Mouse (Mus musculus) MEL (cell line): Measurements from ENCODE around the gene Gpc3.

Experiments used
- EP300 ChIP-seq, 2 experiments: IDR thresholded peaks; 2 replicates each; pipeline ENCODE4 v1.6.1; 2011; ENCODE audit warnings: improper control_type of control experiment in 2 of 2, low read length in 2 of 2, low read depth in 1 of 2, mild to moderate bottlenecking in 1 of 2
- HCFC1 ChIP-seq: IDR thresholded peaks from 2 replicates; pipeline ENCODE4 v1.6.1; 2012; ENCODE audit warnings: low read depth, mild to moderate bottlenecking, inconsistent platforms, low read length, improper control_type of control experiment, moderate library complexity
- POLR2A ChIP-seq, 2 experiments: IDR thresholded peaks; 2 replicates each; pipeline ENCODE4 v1.6.1; 2011 to 2012; ENCODE audit warnings: low read length in 2 of 2, mild to moderate bottlenecking in 2 of 2, control low read depth in 1 of 2, improper control_type of control experiment in 1 of 2, low read depth in 1 of 2, moderate library complexity in 1 of 2; ENCODE audit not compliant: control insufficient read depth in 1 of 2, insufficient read depth in 1 of 2, poor library complexity in 1 of 2

GRCm38 (mm10) chrX:52281103-52281900 lies 332.4 kb downstream of the Gpc3 start:
- TF ChIP-seq EP300 (IDR thresholded peaks at IDR 0.05; ENCODE audit: low read depth in 1 of 2, low read length in 2 of 2) = no peak
- no peak for TF ChIP-seq POLR2A (IDR thresholded peaks at IDR 0.05; ENCODE audit: control insufficient read depth in 1 of 2, insufficient read depth in 1 of 2, low read depth in 1 of 2, low read length in 2 of 2, poor library complexity in 1 of 2)
- TF ChIP-seq HCFC1 = no peak
